ENCODE assay signal across 8 mouse cellular contexts in genomic region chr7:24400082-24400452, GRCm38 (mm10). TPM values are rescaled to one million over a fixed set of nuclear protein-coding genes. Genes with fewer than 3 reads are reported as not detected.
DNase-seq lines count a peak whose midpoint lies in the region; ATAC-seq and TF ChIP-seq lines count a peak whose summit lies in the region.

No protein-coding gene starts in this region.

- no peak; the same call in 1 of the 2 replicates for TF ChIP-seq EP300 in heart, postnatal 0 days (IDR thresholded peaks at IDR 0.05; ENCODE audit: low read depth)

- 0 out of 2 replicates have a peak, but pooled peaks cover 3% of the 10 kb centered on the region for H3K9me3 ChIP-seq in heart, postnatal 0 days (replicated peaks; ENCODE audit: control insufficient read depth, low read length)
- H3K9me3 ChIP-seq in hindbrain, embryonic 11.5 days (ENCODE audit: control insufficient read depth, low read length): no peaks in the 10 kb centered on the region
- no peaks in the 10 kb centered on the region for H3K9me3 ChIP-seq in midbrain, embryonic 12.5 days

- peak overlapping the region; percentile 100 for H3K27ac ChIP-seq in heart, postnatal 0 days (ENCODE audit: low read depth)
- peak overlapping the region; percentile 14; the same call in 1 of the 2 replicates for H3K27ac ChIP-seq in bone marrow, adult 2 months (ENCODE audit: control insufficient read depth, insufficient read depth, low read depth, low read length, poor library complexity)
- H3K27ac ChIP-seq in hindbrain, embryonic 11.5 days (ENCODE audit: low read depth, low read length): 0 out of 2 replicates have a peak overlapping the region, but pooled peaks have one; percentile 89
- H3K27ac ChIP-seq in midbrain, embryonic 12.5 days (replicated peaks): peak overlapping the region; percentile 97

- H3K4me1 ChIP-seq in heart, postnatal 0 days (ENCODE audit: control insufficient read depth, insufficient read depth): 0 out of 2 replicates have a peak, but pooled peaks cover 4% of the 10 kb centered on the region
- H3K4me1 ChIP-seq in bone marrow, adult 2 months (ENCODE audit: control insufficient read depth, insufficient read depth, low read length): peaks cover 11% of the 10 kb centered on the region
- no peaks in the 10 kb centered on the region for H3K4me1 ChIP-seq in hindbrain, embryonic 11.5 days (replicated peaks; ENCODE audit: control insufficient read depth, insufficient read depth, low read length)
- H3K4me1 ChIP-seq in midbrain, embryonic 12.5 days: peaks cover 5% of the 10 kb centered on the region; the same call in 1 of the 2 replicates

- no peak for DNase-seq in heart, postnatal 0 days (ENCODE audit: low spot score)
- DNase-seq in heart, adult 8-10 months (ENCODE audit: low spot score): no peak
- no peak for DNase-seq in hindbrain, embryonic 11.5 days (ENCODE audit: low spot score)
- DNase-seq in embryo, embryonic 11 days: no peak
- DNase-seq in layer of hippocampus, adult 8-10 months (ENCODE audit: low spot score in 2 of 2): no peak
- no peak for DNase-seq in adrenal gland, postnatal 4 days (ENCODE audit: low spot score in 2 of 2)

- WGBS in heart, postnatal 0 days: 9% methylated on average over 3 of the region's 3 CpGs
- under 1% methylated on average over 3 of the region's 3 CpGs for WGBS in bone marrow, adult 2 months
- WGBS in hindbrain, embryonic 11.5 days: 12% methylated on average over 3 of the region's 3 CpGs
- 17% methylated on average over 3 of the region's 3 CpGs for WGBS in midbrain, embryonic 12.5 days

- no peak for TF ChIP-seq POLR2A in bone marrow, adult 2 months (IDR thresholded peaks at IDR 0.05; ENCODE audit: borderline replicate concordance, control insufficient read depth, low read depth, low read length)

- peaks cover 20% of the 10 kb centered on the region for H3K36me3 ChIP-seq in heart, postnatal 0 days (replicated peaks; ENCODE audit: control insufficient read depth, insufficient read depth, low read length)
- no peaks in the 10 kb centered on the region for H3K36me3 ChIP-seq in hindbrain, embryonic 11.5 days (ENCODE audit: control insufficient read depth, insufficient read depth, low read length)
- peaks cover 31% of the 10 kb centered on the region for H3K36me3 ChIP-seq in midbrain, embryonic 12.5 days

- no peak for TF ChIP-seq CTCF in heart, postnatal 0 days (IDR thresholded peaks at IDR 0.05; ENCODE audit: low read depth)
- no peak for TF ChIP-seq CTCF in bone marrow, adult 2 months (IDR thresholded peaks at IDR 0.05; ENCODE audit: control insufficient read depth, insufficient read depth, low read length)

- H3K4me3 ChIP-seq in heart, postnatal 0 days (ENCODE audit: low read depth, low read length): peak overlapping the region; percentile 75
- H3K4me3 ChIP-seq in bone marrow, adult 2 months (replicated peaks; ENCODE audit: control insufficient read depth, low read depth, low read length): peak overlapping the region; percentile 80
- peak overlapping the region; percentile 46 for H3K4me3 ChIP-seq in hindbrain, embryonic 11.5 days (ENCODE audit: low read depth, low read length)
- peak overlapping the region; percentile 66 for H3K4me3 ChIP-seq in midbrain, embryonic 12.5 days

- H3K27me3 ChIP-seq in heart, postnatal 0 days (ENCODE audit: control insufficient read depth, insufficient read depth, low read length): no peaks in the 10 kb centered on the region
- no peaks in the 10 kb centered on the region for H3K27me3 ChIP-seq in hindbrain, embryonic 11.5 days (ENCODE audit: control insufficient read depth, insufficient read depth, low read length)
- H3K27me3 ChIP-seq in midbrain, embryonic 12.5 days: no peaks in the 10 kb centered on the region

- H3K4me2 ChIP-seq in heart, postnatal 0 days (ENCODE audit: low read depth, low read length): peak overlapping the region; percentile 70
- peak overlapping the region; percentile 23 for H3K4me2 ChIP-seq in hindbrain, embryonic 11.5 days (replicated peaks; ENCODE audit: low read depth, low read length)
- H3K4me2 ChIP-seq in midbrain, embryonic 12.5 days (replicated peaks): peak overlapping the region; percentile 62

- ATAC-seq in heart, postnatal 0 days (ENCODE audit: insufficient read depth, low read depth): no peak
- no peak; the same call in 1 of the 2 replicates for ATAC-seq in hindbrain, embryonic 11.5 days (ENCODE audit: low FRiP score)
- ATAC-seq in midbrain, embryonic 12.5 days (ENCODE audit: low FRiP score, low read depth): peak; percentile 16; the same call in 1 of the 2 replicates

- peak overlapping the region; percentile 71; the same call in 1 of the 2 replicates for H3K9ac ChIP-seq in heart, postnatal 0 days (replicated peaks; ENCODE audit: low read depth, low read length)
- H3K9ac ChIP-seq in hindbrain, embryonic 11.5 days (ENCODE audit: low read depth, low read length): no peak overlapping the region
- H3K9ac ChIP-seq in midbrain, embryonic 12.5 days (replicated peaks): peak overlapping the region; percentile 65; the same call in 1 of the 2 replicates

RNA-seq across cellular contexts. Expression of gene Smg9, which starts 0.6 kb away (rescaled TPM):
- total RNA-seq in heart, postnatal 0 days (2014; rRNA removed; ENCODE audit: low replicate concordance): 15.5 and 30.2 TPM in 2 replicates
- 13.1 and 13.5 TPM in 2 replicates for polyA plus RNA-seq in heart, postnatal 0 days (2015; fragmentation: Nextera tagmentation; extraction: Ambion mirVana)
- total RNA-seq in heart, adult 8-10 months (2022): 1 to 10 TPM; 5.9 to 8.3 (median 8.0) TPM
- polyA plus RNA-seq in bone marrow, adult 2 months (2011; ENCODE audit: insufficient read depth, insufficient read length, low replicate concordance, missing spikeins): 32.3 and 59.7 TPM in 2 replicates
- polyA plus RNA-seq in hindbrain, embryonic 11.5 days (2014; fragmentation: Nextera tagmentation; extraction: Ambion mirVana): 18.4 and 21.3 TPM in 2 replicates
- 30.9 and 32.4 TPM in 2 replicates for polyA plus RNA-seq in midbrain, embryonic 12.5 days (2016; fragmentation: Nextera tagmentation; extraction: Ambion mirVana)
- total RNA-seq in layer of hippocampus, adult 8-10 months (2022): 10 to 100 TPM; 33.8 to 49.8 (median 44.0) TPM
- total RNA-seq in adrenal gland, postnatal 4 days (2021): 10 to 100 TPM; 25.6 to 32.3 TPM

RNA-seq across cellular contexts. Expression of gene Kcnn4, which starts 30.0 kb away (rescaled TPM):
- 0.69 and 2.0 TPM in 2 replicates for total RNA-seq in heart, postnatal 0 days (2014; rRNA removed; ENCODE audit: low replicate concordance)
- 0.85 and 0.98 TPM in 2 replicates for polyA plus RNA-seq in heart, postnatal 0 days (2015; fragmentation: Nextera tagmentation; extraction: Ambion mirVana)
- total RNA-seq in heart, adult 8-10 months (2022): 1 to 10 TPM in 1 of 4 experiments, under 1 TPM in 3; 0.44 to 1.3 (median 0.69) TPM
- 118 and 180 TPM in 2 replicates for polyA plus RNA-seq in bone marrow, adult 2 months (2011; ENCODE audit: insufficient read depth, insufficient read length, low replicate concordance, missing spikeins)
- polyA plus RNA-seq in hindbrain, embryonic 11.5 days (2014; fragmentation: Nextera tagmentation; extraction: Ambion mirVana): 2.4 and 3.5 TPM in 2 replicates
- 1.1 and 1.8 TPM in 2 replicates for polyA plus RNA-seq in midbrain, embryonic 12.5 days (2016; fragmentation: Nextera tagmentation; extraction: Ambion mirVana)
- 1 to 10 TPM in 1 of 4 experiments, under 1 TPM in 2, not detected in 1; 0.27 to 1.2 (median 0.90) TPM for total RNA-seq in layer of hippocampus, adult 8-10 months (2022)
- total RNA-seq in adrenal gland, postnatal 4 days (2021): 1 to 10 TPM; 3.0 to 7.3 TPM

RNA-seq across cellular contexts. Expression of gene Lypd5, which starts 51.1 kb away (rescaled TPM):
- total RNA-seq in heart, postnatal 0 days (2014; rRNA removed; ENCODE audit: low replicate concordance): not detected in 2 replicates
- polyA plus RNA-seq in heart, postnatal 0 days (2015; fragmentation: Nextera tagmentation; extraction: Ambion mirVana): not detected in 2 replicates
- total RNA-seq in heart, adult 8-10 months (2022): not detected
- not detected in 2 replicates for polyA plus RNA-seq in bone marrow, adult 2 months (2011; ENCODE audit: insufficient read depth, insufficient read length, low replicate concordance, missing spikeins)
- not detected in 2 replicates for polyA plus RNA-seq in hindbrain, embryonic 11.5 days (2014; fragmentation: Nextera tagmentation; extraction: Ambion mirVana)
- not detected in 2 replicates for polyA plus RNA-seq in midbrain, embryonic 12.5 days (2016; fragmentation: Nextera tagmentation; extraction: Ambion mirVana)
- total RNA-seq in layer of hippocampus, adult 8-10 months (2022): not detected
- total RNA-seq in adrenal gland, postnatal 4 days (2021): not detected

RNA-seq across cellular contexts. Expression of gene Irgc1, which starts 52.0 kb away (rescaled TPM):
- total RNA-seq in heart, postnatal 0 days (2014; rRNA removed; ENCODE audit: low replicate concordance): not detected in 2 replicates
- not detected in 2 replicates for polyA plus RNA-seq in heart, postnatal 0 days (2015; fragmentation: Nextera tagmentation; extraction: Ambion mirVana)
- total RNA-seq in heart, adult 8-10 months (2022): under 1 TPM in 1 of 4 experiments, not detected in 3; 0.32 TPM
- not detected in 2 replicates for polyA plus RNA-seq in bone marrow, adult 2 months (2011; ENCODE audit: insufficient read depth, insufficient read length, low replicate concordance, missing spikeins)
- not detected in 2 replicates for polyA plus RNA-seq in hindbrain, embryonic 11.5 days (2014; fragmentation: Nextera tagmentation; extraction: Ambion mirVana)
- not detected in 2 replicates for polyA plus RNA-seq in midbrain, embryonic 12.5 days (2016; fragmentation: Nextera tagmentation; extraction: Ambion mirVana)
- not detected for total RNA-seq in layer of hippocampus, adult 8-10 months (2022)
- not detected for total RNA-seq in adrenal gland, postnatal 4 days (2021)

Comparison
In these comparisons a context has a peak if more than half of its experiments do, and no peak if none do; other contexts are left out.
1. H3K27ac ChIP-seq: peak in every context shown above with its lines; median percentile 100 in heart, postnatal 0 days; 97 in midbrain, embryonic 12.5 days; 89 in hindbrain, embryonic 11.5 days; 14 in bone marrow, adult 2 months.